In genomic region chr9:99879311-99879710, GRCm38 (mm10) we compare ENCODE assay signal across 18 mouse cellular contexts. TPM values are rescaled to one million over a fixed set of nuclear protein-coding genes. Genes with fewer than 3 reads are reported as not detected.
A peak's percentile ranks its signal among the peaks of the same experiment; 100 is the strongest.
DNase-seq lines count a peak whose midpoint lies in the region; ATAC-seq lines count a peak whose summit lies in the region.
"Had no signal": no experiment of that assay in that cellular context is flagged by ENCODE, and none has a peak within 500 bp of the region (broad histone marks: within the 10 kb centered on the region; RNA-seq: fewer than 3 reads in every experiment).

No protein-coding gene starts in this region.

- intact Hi-C loops in left cerebral cortex, postnatal 25 days (cut with DNase I): no loop called here

- H3K4me2 ChIP-seq in neural tube, embryonic 13.5 days: 0 out of 2 replicates have a peak overlapping the region, but pooled peaks have one; percentile 13
- H3K4me2 ChIP-seq: embryonic facial prominence, embryonic 15.5 days; heart, embryonic 15.5 days; liver, embryonic 15.5 days had no signal

- peaks cover 25% of the 10 kb centered on the region for H3K4me1 ChIP-seq in limb, embryonic 10.5 days
- H3K4me1 ChIP-seq in neural tube, embryonic 13.5 days (replicated peaks): peaks cover 23% of the 10 kb centered on the region
- H3K4me1 ChIP-seq: liver, embryonic 15.5 days had no signal

- no peak overlapping the region for H3K27ac ChIP-seq in limb, embryonic 10.5 days
- H3K27ac ChIP-seq in neural tube, embryonic 13.5 days (replicated peaks): no peak overlapping the region
- H3K27ac ChIP-seq: embryonic facial prominence, embryonic 15.5 days; heart, embryonic 15.5 days; liver, embryonic 15.5 days; stomach, postnatal 0 days had no signal

- H3K9ac ChIP-seq in neural tube, embryonic 13.5 days: no peak overlapping the region
- H3K9ac ChIP-seq: embryonic facial prominence, embryonic 15.5 days; heart, embryonic 15.5 days; liver, embryonic 15.5 days had no signal

- peaks cover 78% of the 10 kb centered on the region for H3K27me3 ChIP-seq in limb, embryonic 10.5 days (ENCODE audit: low read depth, poor library complexity, severe bottlenecking)
- H3K27me3 ChIP-seq in neural tube, embryonic 13.5 days: peaks cover 90% of the 10 kb centered on the region

- H3K36me3 ChIP-seq in limb, embryonic 10.5 days: no peaks in the 10 kb centered on the region
- no peaks in the 10 kb centered on the region for H3K36me3 ChIP-seq in neural tube, embryonic 13.5 days
- H3K36me3 ChIP-seq: embryonic facial prominence, embryonic 15.5 days; heart, embryonic 15.5 days; liver, embryonic 15.5 days had no signal

- H3K9me3 ChIP-seq in limb, embryonic 10.5 days (replicated peaks): no peaks in the 10 kb centered on the region
- H3K9me3 ChIP-seq in neural tube, embryonic 13.5 days: no peaks in the 10 kb centered on the region
- H3K9me3 ChIP-seq: embryonic facial prominence, embryonic 15.5 days; heart, embryonic 15.5 days; liver, embryonic 15.5 days had no signal

- H3K4me3 ChIP-seq in limb, embryonic 10.5 days: no peak overlapping the region
- H3K4me3 ChIP-seq in neural tube, embryonic 13.5 days: no peak overlapping the region
- H3K4me3 ChIP-seq: embryonic facial prominence, embryonic 15.5 days; heart, embryonic 15.5 days; liver, embryonic 15.5 days had no signal

- ATAC-seq in neural tube, embryonic 13.5 days (ENCODE audit: low read depth): no peak

- WGBS in limb, embryonic 10.5 days: 2% methylated on average over 14 of the region's 14 CpGs
- WGBS in neural tube, embryonic 13.5 days: 1% methylated on average over 14 of the region's 14 CpGs

- DNase-seq in heart, adult 11 months: peak; percentile 77
- DNase-seq in heart, adult 8-10 months (ENCODE audit: low spot score): no peak
- DNase-seq in embryo, embryonic 9.5 days (ENCODE audit: extremely low spot score): peak; percentile 31
- DNase-seq in limb, embryonic 10.5 days (ENCODE audit: low spot score): peak; percentile 49
- DNase-seq in left cerebral cortex, postnatal 25 days (ENCODE audit: low spot score in 2 of 2): no peak
- no peak for DNase-seq in left cerebral cortex, adult 11 months (ENCODE audit: low spot score)
- DNase-seq in kidney, postnatal 14 days: no peak
- DNase-seq: cerebellum, adult 2 months; gastrocnemius, postnatal 36 days; lung, postnatal 36 days; thymus, postnatal 25 days had no signal

RNA-seq across cellular contexts. Expression of gene Sox14, which starts 3.3 kb away (rescaled TPM):
- total RNA-seq in heart, adult 8-10 months (2022): not detected
- polyA plus RNA-seq in limb, embryonic 10.5 days (2016; fragmentation: Nextera tagmentation; extraction: Ambion mirVana): 0.71 and 0.80 TPM in 2 replicates
- 10.2 and 11.3 TPM in 2 replicates for polyA plus RNA-seq in neural tube, embryonic 13.5 days (2015; fragmentation: Nextera tagmentation; extraction: Ambion mirVana)
- total RNA-seq in left cerebral cortex, postnatal 25 days (2021): not detected
- total RNA-seq: gastrocnemius, postnatal 36 days; layer of hippocampus, adult 18-20 months had no signal
- polyA plus RNA-seq: heart, embryonic 15.5 days; kidney, embryonic 14.5 days; liver, embryonic 15.5 days; stomach, postnatal 0 days had no signal

Comparison
In these comparisons a context has a peak if more than half of its experiments do, and no peak if none do; other contexts are left out.
1. DNase-seq: peak in heart, adult 11 months (single experiment), embryo, embryonic 9.5 days (single experiment) and limb, embryonic 10.5 days (single experiment); none in heart, adult 8-10 months (single experiment), left cerebral cortex, postnatal 25 days (0 of 2), left cerebral cortex, adult 11 months (single experiment) and kidney, postnatal 14 days (single experiment).